Mouse (Mus musculus) liver, embryonic 14.5 days (tissue): ENCODE data around the gene Gfy.

Experiments used
- CTCF ChIP-seq: IDR thresholded peaks from 2 replicates; pipeline ENCODE4 v1.5.1; 2016; ENCODE audit warnings: antibody characterized with exemption, low read depth, control low read depth
- EP300 ChIP-seq: IDR thresholded peaks from 2 replicates; pipeline ENCODE4 v1.6.1; 2016; ENCODE audit warnings: antibody characterized with exemption, low read depth

DNA sequence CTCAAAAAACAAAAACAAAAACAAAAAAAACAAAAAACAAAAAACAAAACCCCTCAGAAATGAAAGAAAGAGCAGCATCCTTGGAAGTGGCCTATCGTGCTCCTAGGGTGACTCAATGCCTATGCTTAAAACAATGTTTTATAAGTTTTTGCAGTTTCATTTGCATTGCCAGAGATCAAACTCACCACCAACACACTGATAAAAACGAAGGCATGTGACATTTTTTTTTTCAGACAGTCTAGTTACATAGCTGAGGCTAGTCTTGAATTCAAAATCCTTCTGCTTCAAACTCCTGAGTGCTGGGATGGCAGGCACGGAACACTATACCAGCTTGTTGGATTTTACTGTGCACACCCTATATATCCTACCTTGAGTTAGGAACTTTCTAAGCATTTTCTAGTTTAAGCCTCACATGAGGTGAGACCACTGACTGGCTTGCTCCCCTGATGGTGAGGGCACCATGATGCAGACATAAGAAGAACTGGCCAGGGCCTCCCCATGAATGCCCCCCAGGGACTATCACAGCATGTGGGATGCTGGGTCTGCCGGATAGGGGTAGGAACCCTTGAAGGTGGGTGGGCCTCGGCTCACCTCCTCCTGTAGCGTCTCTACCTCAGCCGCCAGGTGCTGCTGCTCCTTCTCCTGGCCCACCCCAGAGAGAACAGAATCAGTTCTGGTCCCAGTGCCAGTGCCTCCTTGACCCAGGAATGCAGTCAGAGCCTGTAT is 13.4 kb upstream of the Gfy start:
- no peak for TF ChIP-seq CTCF
- no peak for TF ChIP-seq EP300
